Mouse (Mus musculus) hindbrain, embryonic 15.5 days (tissue): ENCODE results near the gene Zfp536. TPM values are rescaled to one million over a fixed set of nuclear protein-coding genes. Genes with fewer than 3 reads are reported as not detected.
A peak's percentile ranks its signal among the peaks of the same experiment; 100 is the strongest.

ENCODE experiments used
- ATAC-seq: fragments of 200-750 bp; cut with Nextera tagmentation; 2 replicates; pipeline ENCODE4 v1.8.0; 2017; ENCODE audit warnings: low read depth, moderate number of reproducible peaks, moderate TSS enrichment; ENCODE audit not compliant: low FRiP score
- H3K27ac ChIP-seq: fragments of 300-500 bp; sonication (generic); replicated peaks from 2 replicates; pipeline ENCODE4 v1.5.1; 2015; ENCODE audit warnings: mild to moderate bottlenecking, inconsistent platforms
- H3K27me3 ChIP-seq: fragments of 300-500 bp; sonication (generic); 2 replicates; pipeline ENCODE4 v1.6.1; 2015; ENCODE audit warnings: control low read depth, inconsistent platforms
- H3K36me3 ChIP-seq: fragments of 300-500 bp; sonication (generic); 2 replicates; pipeline ENCODE4 v1.6.1; 2015; ENCODE audit warnings: control low read depth, inconsistent platforms
- H3K4me1 ChIP-seq: fragments of 300-500 bp; sonication (generic); replicated peaks from 2 replicates; pipeline ENCODE4 v1.6.1; 2015; ENCODE audit warnings: control low read depth, inconsistent platforms
- H3K4me2 ChIP-seq: fragments of 300-500 bp; sonication (generic); 2 replicates; pipeline ENCODE4 v1.6.1; 2015; ENCODE audit warnings: moderate library complexity, mild to moderate bottlenecking, inconsistent platforms
- H3K4me3 ChIP-seq: fragments of 300-500 bp; sonication (generic); 2 replicates; pipeline ENCODE4 v1.5.1; 2015; ENCODE audit warnings: mild to moderate bottlenecking, inconsistent platforms
- H3K9ac ChIP-seq: fragments of 300-500 bp; sonication (generic); 2 replicates; pipeline ENCODE4 v1.6.1; 2015; ENCODE audit warnings: inconsistent platforms
- H3K9me3 ChIP-seq: fragments of 300-500 bp; sonication (generic); 2 replicates; pipeline ENCODE4 v1.6.1; 2016; ENCODE audit warnings: control low read depth, inconsistent platforms
- WGBS: fragments of 180-500 bp; shearing (Covaris S2); methylation state at CpG from one replicate; pipeline ENCODE4 v1.1.7; 2015; 5-methylcytosine and 5-hydroxymethylcytosine counted together
- polyA plus RNA-seq: library from polyadenylated mRNA; unstranded; fragments of >200 nt; fragmentation: Nextera tagmentation; extraction: Ambion mirVana; gene quantifications from 2 replicates; pipeline ENCODE4 v1.2.1, GENCODE M21; 2015

Gene Zfp536
- 36.0 and 36.2 TPM in 2 replicates for polyA plus RNA-seq

DNA sequence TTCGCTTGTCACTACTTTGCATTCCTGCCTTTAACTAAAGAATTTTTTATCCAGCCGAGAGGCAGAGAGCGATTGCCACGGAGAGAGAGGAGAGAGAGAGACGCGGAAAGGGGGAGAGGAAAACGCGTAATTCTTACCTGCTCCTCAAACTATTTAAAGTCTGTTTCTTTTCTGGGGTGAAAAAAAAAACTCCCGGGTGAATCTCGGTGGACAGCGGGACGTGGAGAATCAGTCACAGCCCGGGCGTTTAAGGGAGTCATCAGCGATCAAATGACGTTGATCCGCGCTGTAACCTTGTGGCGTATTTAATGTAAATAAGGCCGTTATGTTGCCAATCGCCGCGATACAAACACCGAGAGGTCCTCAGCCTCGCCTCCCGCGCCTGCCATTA is at the start of gene Zfp536:
Gene Zfp536, minus strand, starts transcription at position 330 of the 391 bp plus-strand sequence.
- H3K4me1 ChIP-seq: peaks cover 26% of the 10 kb centered on the region
- under 1% methylated on average over 27 of the region's 27 CpGs for WGBS
- H3K4me3 ChIP-seq: peak within 1 kb of the TSS; percentile 58

DNA sequence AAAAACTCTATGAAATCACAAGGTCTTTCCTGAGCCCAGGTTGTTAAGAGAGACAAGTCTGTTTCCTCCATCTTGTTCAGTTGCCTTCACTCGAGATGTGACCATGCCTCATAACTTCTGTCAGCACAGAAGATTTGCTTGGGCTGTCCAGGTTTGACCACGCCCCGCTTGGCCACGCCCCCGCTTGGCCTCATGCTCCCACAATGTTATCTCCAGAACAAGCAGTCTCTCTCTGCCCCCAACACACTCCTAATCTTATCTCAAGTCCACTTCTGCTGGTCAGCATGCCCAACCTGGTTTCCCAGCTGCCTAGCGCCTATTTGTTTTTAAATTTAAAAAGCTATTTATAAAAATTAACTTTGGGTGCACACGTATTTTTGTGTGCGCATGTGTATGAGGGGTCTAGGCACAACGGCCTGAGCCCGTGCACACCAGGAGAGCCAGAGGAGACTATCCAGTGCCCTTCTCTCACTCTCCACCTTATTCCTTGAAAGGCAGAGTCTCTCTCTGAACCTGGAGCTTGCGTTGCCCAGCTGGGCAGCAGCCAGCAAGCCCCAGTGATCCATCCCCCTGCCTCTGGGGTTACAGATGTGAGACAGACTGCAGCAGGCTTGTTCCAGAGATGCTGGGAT is 47.3 kb upstream of the Zfp536 start:
- Histone ChIP-seq H3K4me3 (no peak overlapping the region), H3K9ac (no peak overlapping the region), H3K9me3 (no peaks in the 10 kb centered on the region), H3K36me3 (no peaks in the 10 kb centered on the region), H3K4me2 (no peak overlapping the region), H3K4me1 (no peaks in the 10 kb centered on the region), H3K27me3 (no peaks in the 10 kb centered on the region), H3K27ac (no peak overlapping the region)
- no peak for ATAC-seq
- WGBS: 84% methylated on average over 11 of the region's 11 CpGs

More for the DNA sequence above, at the start of gene Zfp536:
- Histone ChIP-seq H3K9me3 (no peaks in the 10 kb centered on the region), H3K27ac (peak within 1 kb of the TSS; percentile 84), H3K27me3 (0 out of 2 replicates have a peak, but pooled peaks cover 4% of the 10 kb centered on the region), H3K9ac (peak within 1 kb of the TSS; percentile 59), H3K4me2 (peak within 1 kb of the TSS; percentile 91), H3K36me3 (no peaks in the 10 kb centered on the region)
- no peak for ATAC-seq

DNA sequence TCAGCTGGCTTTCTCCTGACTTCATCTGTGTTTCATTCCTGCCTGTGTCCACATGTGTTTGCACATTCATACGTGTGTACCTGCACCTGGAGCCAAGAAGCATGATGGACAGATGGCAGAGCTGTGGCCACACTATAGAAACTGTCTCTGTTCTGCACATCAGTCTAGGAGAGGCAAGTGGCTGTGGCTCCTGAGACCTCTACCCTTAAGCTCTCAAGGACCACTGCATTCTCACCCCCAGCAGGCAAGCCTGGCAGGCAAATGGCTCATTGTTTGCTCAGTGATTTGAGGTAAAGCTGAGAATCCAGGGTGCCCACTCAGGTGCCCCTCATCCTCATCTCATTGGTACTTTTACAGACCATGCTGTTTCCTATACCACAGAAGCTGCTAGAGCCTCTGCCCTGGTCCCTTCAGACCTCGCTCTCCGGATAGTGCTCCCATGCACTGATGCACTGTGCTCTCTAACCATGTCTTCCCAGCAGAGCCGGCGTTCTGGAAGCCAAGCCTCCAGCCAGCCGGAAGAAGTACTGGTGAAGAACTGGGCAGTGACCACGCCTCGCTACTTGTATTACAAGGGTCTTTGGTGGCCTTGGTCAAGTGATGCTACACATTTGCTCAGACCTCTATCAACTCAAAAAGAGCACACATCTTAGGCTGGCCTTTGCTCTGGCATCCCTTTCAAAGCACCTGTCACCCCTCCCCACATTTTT is 45.3 kb upstream of the Zfp536 start:
- no peak for ATAC-seq
- no peaks in the 10 kb centered on the region for H3K36me3 ChIP-seq
- no peak overlapping the region for H3K9ac ChIP-seq
- H3K9me3 ChIP-seq: no peaks in the 10 kb centered on the region
- 89% methylated on average over 8 of the region's 8 CpGs for WGBS
- no peak overlapping the region for H3K27ac ChIP-seq
- no peak overlapping the region for H3K4me2 ChIP-seq
- no peaks in the 10 kb centered on the region for H3K4me1 ChIP-seq
- H3K27me3 ChIP-seq: no peaks in the 10 kb centered on the region
- no peak overlapping the region for H3K4me3 ChIP-seq

DNA sequence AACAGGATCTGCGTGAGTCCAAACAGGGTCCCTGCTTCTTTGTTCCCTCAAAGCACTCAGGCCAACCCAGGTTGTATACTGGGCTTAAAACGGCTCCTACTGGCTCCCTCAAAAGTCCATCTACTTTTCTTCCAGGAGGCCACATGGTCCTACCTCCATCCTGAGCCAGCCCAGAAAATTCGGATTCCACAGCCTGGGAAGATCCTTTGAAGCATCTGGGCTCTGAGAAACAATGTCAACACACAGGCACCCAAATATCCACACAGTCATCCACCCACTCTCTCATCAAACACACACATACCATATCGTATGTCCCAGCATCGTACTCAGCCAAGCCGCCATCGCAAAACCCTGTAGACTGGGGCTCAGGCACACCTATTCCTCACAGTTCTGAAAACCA is 43.5 kb upstream of the Zfp536 start:
- 92% methylated on average over 7 of the region's 7 CpGs for WGBS

DNA sequence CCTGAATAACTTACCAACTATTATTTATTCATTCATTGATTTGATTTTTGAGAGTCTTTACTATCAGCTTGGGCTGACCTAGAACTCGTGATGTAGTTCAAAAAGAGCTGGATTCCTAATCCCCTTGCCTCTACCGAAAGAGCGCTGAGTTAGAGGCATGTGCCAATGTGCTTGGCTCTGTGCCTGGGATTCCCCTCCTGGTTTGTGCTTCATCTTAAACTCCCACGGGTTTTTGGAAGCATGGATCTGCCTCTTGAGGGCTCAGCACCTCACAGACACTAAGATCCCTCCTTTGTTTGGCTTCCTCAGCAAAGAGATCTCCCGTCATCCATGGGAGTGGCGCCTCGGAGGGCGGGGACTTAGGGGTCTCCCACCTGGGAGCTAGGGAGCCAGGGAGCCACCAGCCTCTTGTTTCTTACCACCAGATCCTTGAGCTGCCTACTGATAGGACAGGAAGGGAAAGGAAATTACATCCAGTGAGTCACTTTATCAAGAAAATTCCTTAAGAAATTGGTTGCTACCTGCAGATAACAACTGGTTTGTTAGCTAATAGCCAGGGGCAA is 41.5 kb upstream of the Zfp536 start:
- H3K4me2 ChIP-seq: no peak overlapping the region
- no peak overlapping the region for H3K9ac ChIP-seq
- no peaks in the 10 kb centered on the region for H3K4me1 ChIP-seq
- ATAC-seq: no peak
- H3K36me3 ChIP-seq: no peaks in the 10 kb centered on the region
- H3K9me3 ChIP-seq: no peaks in the 10 kb centered on the region
- WGBS: 61% methylated on average over 8 of the region's 8 CpGs
- no peak overlapping the region for H3K27ac ChIP-seq
- no peaks in the 10 kb centered on the region for H3K27me3 ChIP-seq
- no peak overlapping the region for H3K4me3 ChIP-seq

More for the DNA sequence above, 43.5 kb upstream of the Zfp536 start:
- Histone ChIP-seq H3K9ac (no peak overlapping the region), H3K27ac (no peak overlapping the region), H3K4me3 (no peak overlapping the region), H3K4me2 (no peak overlapping the region), H3K36me3 (no peaks in the 10 kb centered on the region), H3K27me3 (no peaks in the 10 kb centered on the region), H3K9me3 (no peaks in the 10 kb centered on the region), H3K4me1 (no peaks in the 10 kb centered on the region)
- no peak for ATAC-seq

DNA sequence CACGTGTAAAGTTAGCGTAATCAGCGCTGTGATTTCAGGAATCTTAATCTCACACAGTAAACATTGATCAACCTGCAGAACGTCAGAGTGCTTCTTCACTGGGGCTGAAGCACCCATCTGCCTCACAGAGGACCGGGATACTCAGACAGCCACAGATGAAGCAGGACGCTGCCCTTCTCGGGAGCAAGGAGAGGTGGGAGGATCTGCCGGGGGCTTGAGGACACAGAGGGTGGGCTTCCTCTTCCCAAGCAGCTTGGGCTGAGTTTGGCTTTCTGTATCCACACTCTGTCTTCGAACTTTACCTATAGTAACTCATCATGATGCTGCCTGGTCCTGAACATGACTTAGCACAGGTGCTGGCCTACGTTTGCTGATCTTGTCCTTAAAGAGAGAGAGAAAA is 40.2 kb upstream of the Zfp536 start:
- Histone ChIP-seq H3K4me1 (no peaks in the 10 kb centered on the region), H3K4me3 (no peak overlapping the region), H3K9me3 (no peaks in the 10 kb centered on the region), H3K9ac (no peak overlapping the region), H3K4me2 (no peak overlapping the region), H3K27ac (no peak overlapping the region), H3K36me3 (no peaks in the 10 kb centered on the region), H3K27me3 (no peaks in the 10 kb centered on the region)
- no peak for ATAC-seq
- 78% methylated on average over 10 of the region's 10 CpGs for WGBS

DNA sequence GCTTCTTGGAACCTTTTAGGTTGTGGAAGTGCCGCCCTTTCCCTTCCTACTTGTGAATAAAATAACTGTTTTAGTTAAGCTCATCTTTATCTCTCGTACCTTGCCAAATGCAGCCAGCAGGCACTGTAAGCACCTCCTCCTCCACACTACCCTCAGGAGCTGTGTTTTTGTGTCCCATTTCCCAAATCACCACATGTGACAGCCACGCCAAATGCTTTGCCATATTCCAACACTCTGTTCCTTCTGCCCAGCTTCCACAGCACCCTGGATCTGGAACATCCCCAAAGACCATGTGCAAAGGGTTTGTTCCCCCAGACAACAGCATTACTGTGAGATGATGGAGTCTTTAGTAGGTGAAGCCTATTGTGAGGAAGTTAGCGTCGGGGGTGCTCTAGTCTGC is 36.5 kb upstream of the Zfp536 start:
- Histone ChIP-seq H3K27me3 (no peaks in the 10 kb centered on the region), H3K36me3 (no peaks in the 10 kb centered on the region), H3K4me3 (no peak overlapping the region), H3K27ac (no peak overlapping the region), H3K9me3 (no peaks in the 10 kb centered on the region), H3K9ac (no peak overlapping the region), H3K4me2 (no peak overlapping the region), H3K4me1 (no peaks in the 10 kb centered on the region)
- 94% methylated on average over 5 of the region's 5 CpGs for WGBS
- no peak for ATAC-seq

DNA sequence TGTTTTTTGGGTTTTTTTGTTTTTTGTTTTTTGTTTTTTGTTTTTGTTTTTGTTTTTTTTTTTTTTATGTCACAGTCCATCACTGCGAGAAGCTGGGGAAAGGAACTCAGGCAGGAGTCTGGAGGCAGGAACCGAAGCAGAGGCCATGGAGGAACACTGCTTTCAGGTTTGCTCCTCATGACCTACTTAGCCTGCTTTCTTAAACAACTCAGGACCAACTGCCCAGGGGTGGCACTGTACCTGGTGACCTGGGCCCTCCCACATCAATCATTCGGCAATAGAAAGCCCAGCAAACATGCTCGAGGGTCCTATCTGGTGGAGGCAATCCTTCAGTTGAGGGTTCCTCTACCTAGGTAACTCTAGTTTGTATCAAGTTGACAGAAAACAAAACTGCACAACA is 35.6 kb upstream of the Zfp536 start:
- no peak for ATAC-seq
- Histone ChIP-seq H3K9ac (no peak overlapping the region), H3K27ac (no peak overlapping the region), H3K4me1 (no peaks in the 10 kb centered on the region), H3K36me3 (no peaks in the 10 kb centered on the region), H3K4me3 (no peak overlapping the region), H3K9me3 (no peaks in the 10 kb centered on the region), H3K27me3 (no peaks in the 10 kb centered on the region), H3K4me2 (no peak overlapping the region)
- WGBS: 85% methylated on average over 4 of the region's 4 CpGs

DNA sequence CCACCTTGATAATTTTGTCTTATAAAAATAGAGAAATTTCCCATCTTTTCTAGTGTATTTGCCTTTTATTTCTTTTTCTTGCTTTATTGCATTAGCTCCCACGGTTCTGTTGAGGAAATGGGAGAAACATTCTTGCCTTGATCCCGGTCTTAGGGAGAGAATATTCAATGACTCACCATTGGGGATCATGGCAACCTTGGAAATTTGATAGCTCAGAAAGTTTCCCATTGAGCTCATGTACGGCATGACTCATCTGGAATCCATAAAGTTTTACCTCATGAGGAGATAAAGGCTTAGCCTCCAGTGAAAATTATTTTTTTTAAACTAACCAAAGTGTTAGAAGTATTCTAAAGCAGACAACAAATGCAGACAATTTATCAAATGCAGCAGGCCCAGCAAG is 27.7 kb upstream of the Zfp536 start:
- no peak overlapping the region for H3K4me3 ChIP-seq
- H3K9ac ChIP-seq: no peak overlapping the region
- WGBS: 80% methylated on average over 3 of the region's 3 CpGs
- no peak overlapping the region for H3K27ac ChIP-seq
- no peaks in the 10 kb centered on the region for H3K9me3 ChIP-seq
- no peaks in the 10 kb centered on the region for H3K27me3 ChIP-seq
- H3K4me1 ChIP-seq: no peaks in the 10 kb centered on the region
- no peaks in the 10 kb centered on the region for H3K36me3 ChIP-seq
- no peak overlapping the region for H3K4me2 ChIP-seq
- no peak for ATAC-seq

DNA sequence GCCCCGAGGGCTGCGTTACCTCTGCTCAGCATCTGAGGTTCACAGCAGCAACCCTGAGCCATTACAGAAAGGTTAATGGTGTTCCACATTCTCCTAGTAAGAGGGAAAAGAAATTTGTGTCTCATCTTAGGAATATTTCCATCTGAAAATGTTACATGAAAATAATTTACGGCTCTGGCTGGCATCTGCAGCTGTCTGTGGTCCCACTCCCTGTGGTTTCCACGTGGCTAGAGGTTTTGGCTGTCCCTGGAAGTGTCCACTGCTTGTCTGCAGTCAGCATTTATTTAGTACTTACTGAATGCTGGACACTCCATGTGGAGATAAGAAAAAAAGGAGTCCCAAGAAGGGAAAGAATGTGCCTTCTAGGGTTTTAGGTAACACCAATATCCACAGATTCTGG is 15.3 kb upstream of the Zfp536 start:
- Histone ChIP-seq H3K9ac (no peak overlapping the region), H3K4me2 (no peak overlapping the region)
- ATAC-seq: no peak

DNA sequence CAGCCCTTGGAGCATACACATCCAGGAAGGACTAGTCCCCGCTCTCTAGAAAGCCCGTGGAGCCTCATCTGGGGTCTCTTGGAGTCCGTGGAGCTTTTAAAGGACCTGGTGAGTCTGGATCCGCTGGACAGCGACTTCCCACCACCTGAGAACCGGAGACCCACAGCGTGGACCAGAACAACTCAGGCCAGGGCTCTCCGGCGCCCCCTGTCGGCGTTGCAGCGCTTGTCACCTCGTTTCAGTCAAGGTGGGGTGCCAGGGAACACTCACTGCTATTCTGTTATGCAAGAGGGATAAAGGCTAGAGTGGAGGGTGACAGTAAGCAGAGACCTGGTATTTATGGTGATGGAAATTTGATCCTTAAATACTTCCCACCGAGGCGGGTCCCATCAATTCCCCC is 2.1 kb upstream of the Zfp536 start:
- Histone ChIP-seq H3K27ac (no peak overlapping the region), H3K9ac (no peak overlapping the region), H3K4me2 (no peak overlapping the region), H3K9me3 (no peaks in the 10 kb centered on the region), H3K36me3 (no peaks in the 10 kb centered on the region), H3K4me3 (no peak overlapping the region), H3K27me3 (0 out of 2 replicates have a peak, but pooled peaks cover 4% of the 10 kb centered on the region), H3K4me1 (peaks cover 15% of the 10 kb centered on the region; the same call in 1 of the 2 replicates)
- 5% methylated on average over 15 of the region's 15 CpGs for WGBS
- no peak for ATAC-seq

More for the DNA sequence above, 15.3 kb upstream of the Zfp536 start:
- Histone ChIP-seq H3K9me3 (no peaks in the 10 kb centered on the region), H3K4me1 (no peaks in the 10 kb centered on the region), H3K27ac (no peak overlapping the region), H3K4me3 (no peak overlapping the region), H3K36me3 (no peaks in the 10 kb centered on the region), H3K27me3 (no peaks in the 10 kb centered on the region)
- WGBS: 68% methylated on average over 4 of the region's 4 CpGs

DNA sequence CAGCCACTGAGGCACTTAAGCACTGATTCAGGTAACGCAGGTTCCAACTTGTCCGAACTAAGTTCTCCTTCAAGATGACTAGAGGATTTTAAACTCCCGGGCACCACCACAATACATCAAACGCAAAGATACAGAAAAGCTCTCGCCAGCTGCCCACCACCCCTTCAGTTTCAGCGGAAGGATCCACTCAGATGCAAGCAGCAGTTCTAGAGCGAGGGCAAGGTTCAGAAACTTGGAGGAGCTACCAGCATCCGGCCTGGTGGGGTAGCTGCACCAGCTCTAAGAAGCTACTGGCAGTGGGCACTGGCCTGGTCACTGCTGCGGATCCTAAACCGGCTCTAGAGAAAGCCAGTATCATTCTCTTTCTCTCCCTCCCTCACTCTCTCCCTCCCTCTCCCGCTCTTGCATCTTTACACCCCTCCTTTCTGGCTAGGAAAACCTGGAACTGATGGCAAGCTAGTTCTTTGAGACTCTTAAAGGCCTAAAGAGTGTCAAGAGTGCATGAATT is 1.1 kb upstream of the Zfp536 start:
- no peak for ATAC-seq
- 0 out of 2 replicates have a peak, but pooled peaks cover 4% of the 10 kb centered on the region for H3K27me3 ChIP-seq
- peak overlapping the region; percentile 5; the same call in 1 of the 2 replicates for H3K4me2 ChIP-seq
- no peak overlapping the region for H3K9ac ChIP-seq
- 33% methylated on average over 11 of the region's 11 CpGs for WGBS
- H3K4me1 ChIP-seq: peaks cover 15% of the 10 kb centered on the region; the same call in 1 of the 2 replicates
- no peak overlapping the region for H3K4me3 ChIP-seq
- H3K36me3 ChIP-seq: no peaks in the 10 kb centered on the region
- H3K9me3 ChIP-seq: no peaks in the 10 kb centered on the region
- H3K27ac ChIP-seq: no peak overlapping the region
